Mouse (Mus musculus): ENCODE results near the gene Gm4565.
"Not testable (repeated sequence)": the region's sequence is repeated elsewhere in the genome, so short reads cannot be mapped to it uniquely, and the experiment has no call there.

DNA sequence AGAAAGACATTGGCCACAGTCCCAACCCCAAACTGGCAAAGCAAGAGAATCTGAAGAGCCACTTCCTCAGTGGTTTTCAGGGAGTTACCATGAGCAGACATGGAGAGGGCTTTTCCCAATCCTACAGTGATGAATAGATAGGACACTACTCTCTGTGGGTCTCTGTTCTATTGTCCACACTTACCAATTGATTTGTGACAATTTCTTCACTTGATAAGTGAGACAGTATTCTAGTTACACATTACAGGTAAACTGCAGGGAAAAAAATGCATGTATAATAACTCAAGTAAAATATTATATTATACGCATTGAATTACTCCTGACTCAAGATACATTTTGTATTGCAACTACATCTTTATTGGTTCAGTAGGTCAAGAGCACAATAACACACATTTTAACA lies 53.1 kb downstream of the Gm4565 start, which contains the start of gene Gm8677:
- not testable (repeated sequence) for TF ChIP-seq CTCF, POLR2A (IDR thresholded peaks at IDR 0.05; ENCODE audit: insufficient read depth, low read depth, low read length)
